Mouse (Mus musculus) heart, adult 2 months (tissue): ENCODE results near the gene Ndufa9.

Source experiments
- CTCF ChIP-seq: fragments of 200-600 bp; IDR thresholded peaks from 2 replicates; pipeline ENCODE4 v1.8.1; 2022; ENCODE audit warnings: antibody characterized with exemption, mild to moderate bottlenecking, moderate library complexity
- EP300 ChIP-seq: fragments of 200-500 bp; IDR thresholded peaks from 2 replicates; pipeline ENCODE4 v1.6.1; 2011; ENCODE audit warnings: low read depth, low read length, control low read depth; ENCODE audit not compliant: insufficient read depth
- POLR2A ChIP-seq: fragments of 200-500 bp; IDR thresholded peaks from 2 replicates; pipeline ENCODE4 v1.6.1; 2011; ENCODE audit warnings: mild to moderate bottlenecking, low read depth, low read length, control low read depth; ENCODE audit not compliant: insufficient read depth

- TF ChIP-seq CTCF (peak; percentile 49), POLR2A (no peak), EP300 (no peak)
These were observed 42.2 kb downstream of the Ndufa9 start for GRCm38 (mm10) chr6:126806783-126807182.
